In the genomic region with DNA sequence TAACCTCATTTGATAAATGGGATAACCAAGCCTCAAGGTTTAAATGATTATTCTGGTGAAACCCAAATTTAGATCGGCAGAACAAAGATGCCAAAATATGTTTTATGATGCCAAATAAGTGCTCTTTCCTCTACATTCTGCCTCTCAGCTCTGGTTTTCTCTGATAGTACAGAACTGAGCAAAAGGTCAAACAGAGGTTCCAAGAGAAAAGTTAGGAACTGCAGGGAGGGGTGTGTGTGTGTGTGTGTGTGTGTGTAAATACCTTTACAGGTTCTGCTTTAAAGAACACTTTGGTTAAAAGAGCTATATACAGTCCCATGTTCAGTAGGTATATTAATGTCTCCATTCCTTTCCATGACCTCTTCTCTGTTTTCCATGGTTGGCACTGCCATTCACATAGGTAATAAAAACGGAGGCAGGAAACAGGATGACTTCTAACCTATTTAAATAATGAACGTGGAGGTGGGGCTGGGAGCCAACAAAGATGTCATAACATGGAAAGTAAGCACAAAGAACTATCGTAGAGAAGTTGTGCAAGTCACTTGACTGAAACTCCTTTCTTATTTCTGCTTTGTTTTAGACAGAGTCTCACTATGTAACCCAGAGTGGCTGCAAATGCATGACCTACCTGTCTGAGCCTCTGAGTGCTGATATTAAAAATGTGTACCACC, we compare ENCODE assay signal across 24 mouse cellular contexts. TPM values are rescaled to one million over a fixed set of nuclear protein-coding genes. Genes with fewer than 3 reads are reported as not detected.
DNase-seq lines count a peak whose midpoint lies in the region; ATAC-seq and TF ChIP-seq lines count a peak whose summit lies in the region.
"Had no signal": no experiment of that assay in that cellular context is flagged by ENCODE, and none has a peak within 500 bp of the region (broad histone marks: within the 10 kb centered on the region; RNA-seq: fewer than 3 reads in every experiment).

No protein-coding gene starts in this region.

- H3K27me3 ChIP-seq in liver, adult 2 months (ENCODE audit: control insufficient read depth, insufficient read depth, low read length): no peaks in the 10 kb centered on the region
- no peaks in the 10 kb centered on the region for H3K27me3 ChIP-seq in small intestine, adult 2 months (ENCODE audit: control insufficient read depth, insufficient read depth, low read length)
- H3K27me3 ChIP-seq in midbrain, postnatal 0 days (ENCODE audit: insufficient read depth, low read length): no peaks in the 10 kb centered on the region
- H3K27me3 ChIP-seq in forebrain, embryonic 12.5 days: no peaks in the 10 kb centered on the region
- H3K27me3 ChIP-seq: CH12.LX; embryonic facial prominence, embryonic 12.5 days; heart, embryonic 12.5 days; hindbrain, embryonic 12.5 days; midbrain, embryonic 12.5 days had no signal

- no peaks in the 10 kb centered on the region for H3K79me2 ChIP-seq in liver, adult 2 months (ENCODE audit: control insufficient read depth, insufficient read depth, low read length)

- no peaks in the 10 kb centered on the region for H3K9me3 ChIP-seq in midbrain, postnatal 0 days (ENCODE audit: low read length)
- H3K9me3 ChIP-seq in forebrain, embryonic 12.5 days: no peaks in the 10 kb centered on the region
- H3K9me3 ChIP-seq: embryonic facial prominence, embryonic 12.5 days; G1E; hindbrain, embryonic 12.5 days; midbrain, embryonic 12.5 days had no signal

- no peak overlapping the region for H3K9ac ChIP-seq in liver, adult 2 months (ENCODE audit: low read depth, low read length)
- no peak overlapping the region for H3K9ac ChIP-seq in midbrain, postnatal 0 days (replicated peaks; ENCODE audit: low read length, poor library complexity, severe bottlenecking)
- H3K9ac ChIP-seq in forebrain, embryonic 12.5 days: no peak overlapping the region
- H3K9ac ChIP-seq: embryonic facial prominence, embryonic 12.5 days; heart, embryonic 12.5 days; hindbrain, embryonic 12.5 days; midbrain, embryonic 12.5 days had no signal

- TF ChIP-seq CTCF in liver, adult 2 months (IDR thresholded peaks at IDR 0.05; ENCODE audit: low read depth, low read length): no peak
- TF ChIP-seq CTCF in small intestine, adult 2 months (IDR thresholded peaks at IDR 0.05; ENCODE audit: extremely low read depth, insufficient read length, insufficient replicate concordance, low read depth, low read length): no peak
- no peak for TF ChIP-seq CTCF in midbrain, postnatal 0 days (IDR thresholded peaks at IDR 0.05)

- 9% methylated on average over 4 of the region's 4 CpGs for WGBS in liver, adult 2 months
- 24% methylated on average over 4 of the region's 4 CpGs for WGBS in small intestine, adult 2 months
- 83% methylated on average over 4 of the region's 4 CpGs for WGBS in midbrain, postnatal 0 days
- 79% methylated on average over 4 of the region's 4 CpGs for WGBS in forebrain, embryonic 12.5 days

- H3K27ac ChIP-seq in liver, adult 2 months (replicated peaks; ENCODE audit: insufficient read depth, low read depth, low read length): no peak overlapping the region; the same call in 1 of the 2 replicates
- H3K27ac ChIP-seq in small intestine, adult 2 months (ENCODE audit: insufficient read depth, low read depth, low read length): peak overlapping the region; percentile 59
- no peak overlapping the region for H3K27ac ChIP-seq in midbrain, postnatal 0 days (ENCODE audit: low read depth, low read length)
- no peak overlapping the region for H3K27ac ChIP-seq in forebrain, embryonic 12.5 days
- H3K27ac ChIP-seq: embryonic facial prominence, embryonic 12.5 days; hindbrain, embryonic 12.5 days; kidney, postnatal 0 days; left cerebral cortex, adult 2 months; midbrain, embryonic 12.5 days had no signal

- no peak for ATAC-seq in midbrain, postnatal 0 days (ENCODE audit: low FRiP score)
- no peak for ATAC-seq in forebrain, embryonic 12.5 days (ENCODE audit: low FRiP score)
- ATAC-seq: forebrain, embryonic 14.5 days had no signal

- H3K4me3 ChIP-seq in liver, adult 2 months (ENCODE audit: insufficient read depth, low read depth, low read length): no peak overlapping the region
- H3K4me3 ChIP-seq in small intestine, adult 2 months (ENCODE audit: low read depth, low read length): no peak overlapping the region
- H3K4me3 ChIP-seq in midbrain, postnatal 0 days (ENCODE audit: low read depth, low read length): no peak overlapping the region
- H3K4me3 ChIP-seq in forebrain, embryonic 12.5 days (replicated peaks): no peak overlapping the region
- H3K4me3 ChIP-seq: embryonic facial prominence, embryonic 12.5 days; heart, embryonic 12.5 days; hindbrain, embryonic 12.5 days; left cerebral cortex, adult 2 months; midbrain, embryonic 12.5 days had no signal

- no peak overlapping the region for H3K4me2 ChIP-seq in midbrain, postnatal 0 days (ENCODE audit: low read depth, low read length, poor library complexity, severe bottlenecking)
- no peak overlapping the region for H3K4me2 ChIP-seq in forebrain, embryonic 12.5 days
- H3K4me2 ChIP-seq: embryonic facial prominence, embryonic 12.5 days; heart, embryonic 12.5 days; hindbrain, embryonic 12.5 days; midbrain, embryonic 12.5 days had no signal

- peaks cover 4% of the 10 kb centered on the region; the same call in 1 of the 2 replicates for H3K4me1 ChIP-seq in liver, adult 2 months (ENCODE audit: control insufficient read depth, insufficient read depth, low read length)
- H3K4me1 ChIP-seq in small intestine, adult 2 months (ENCODE audit: control insufficient read depth, insufficient read depth, insufficient read length, low read length): no peaks in the 10 kb centered on the region
- H3K4me1 ChIP-seq in midbrain, postnatal 0 days (ENCODE audit: insufficient read depth, low read length): no peaks in the 10 kb centered on the region
- no peaks in the 10 kb centered on the region for H3K4me1 ChIP-seq in forebrain, embryonic 12.5 days
- H3K4me1 ChIP-seq: embryonic facial prominence, embryonic 12.5 days; heart, embryonic 12.5 days; hindbrain, embryonic 12.5 days; midbrain, embryonic 12.5 days had no signal

- peak; percentile 81 for DNase-seq in liver, adult 2 months (ENCODE audit: extremely low read depth, low read depth, low spot score)
- no peak for DNase-seq in liver
- DNase-seq in fat pad, adult 2 months (ENCODE audit: extremely low read depth, low read depth, low spot score): peak; percentile 49
- peak; percentile 3 for DNase-seq in lung, postnatal 10 days
- DNase-seq in midbrain, postnatal 0 days (ENCODE audit: low spot score): no peak
- DNase-seq: B cell, adult 2 months; cerebellum, adult 18-20 months; cerebellum, postnatal 25 days; heart, adult 11 months; heart, postnatal 10 days; kidney, adult 2 months; layer of hippocampus, adult 9-11 months; spleen, adult 18-20 months had no signal

- no peaks in the 10 kb centered on the region for H3K36me3 ChIP-seq in liver, adult 2 months (ENCODE audit: control insufficient read depth, insufficient read depth, low read length)
- no peaks in the 10 kb centered on the region for H3K36me3 ChIP-seq in small intestine, adult 2 months (ENCODE audit: control insufficient read depth, insufficient read depth, low read length)
- H3K36me3 ChIP-seq in midbrain, postnatal 0 days (ENCODE audit: insufficient read depth, low read length): no peaks in the 10 kb centered on the region
- no peaks in the 10 kb centered on the region for H3K36me3 ChIP-seq in forebrain, embryonic 12.5 days (replicated peaks)
- H3K36me3 ChIP-seq: embryonic facial prominence, embryonic 12.5 days; G1E; heart, embryonic 12.5 days; hindbrain, embryonic 12.5 days; midbrain, embryonic 12.5 days had no signal

- TF ChIP-seq POLR2A in liver, adult 2 months (IDR thresholded peaks at IDR 0.05; ENCODE audit: extremely low read depth, insufficient read depth, low read length): no peak
- no peak for TF ChIP-seq POLR2A in small intestine, adult 2 months (IDR thresholded peaks at IDR 0.05; ENCODE audit: low read depth, low read length)

RNA-seq across cellular contexts. Expression of a gene that starts 28.2 kb away (rescaled TPM):
- total RNA-seq in liver, adult 2 months (2014; rRNA removed): 76.4 and 80.6 TPM in 2 replicates
- polyA plus RNA-seq in liver, adult 2 months (2012; rRNA removed): 9.2 and 9.5 TPM in 2 replicates
- 1.8 and 11.9 TPM in 2 replicates for polyA plus RNA-seq in small intestine, adult 2 months (2012; rRNA removed)
- 14.6 and 19.4 TPM in 2 replicates for total RNA-seq in midbrain, postnatal 0 days (2014; rRNA removed)
- 10.9 and 11.6 TPM in 2 replicates for polyA plus RNA-seq in midbrain, postnatal 0 days (2015; fragmentation: Nextera tagmentation; extraction: Ambion mirVana)
- polyA plus RNA-seq in forebrain, embryonic 12.5 days (2016; fragmentation: Nextera tagmentation; extraction: Ambion mirVana): 5.1 and 5.9 TPM in 2 replicates

Comparison
In these comparisons a context has a peak if more than half of its experiments do, and no peak if none do; other contexts are left out.
1. DNase-seq: peak in liver, adult 2 months (single experiment), fat pad, adult 2 months (single experiment) and lung, postnatal 10 days (single experiment); none in liver (single experiment) and midbrain, postnatal 0 days (single experiment).